Mouse (Mus musculus) MN1 (cell line): ENCODE data around the gene Tspan8.

Source experiments
- DNase-seq: peaks from one replicate; pipeline ENCODE4 v3.0.0-alpha.2; 2016; ENCODE audit warnings: low spot score

Tspan8 gene

DNA sequence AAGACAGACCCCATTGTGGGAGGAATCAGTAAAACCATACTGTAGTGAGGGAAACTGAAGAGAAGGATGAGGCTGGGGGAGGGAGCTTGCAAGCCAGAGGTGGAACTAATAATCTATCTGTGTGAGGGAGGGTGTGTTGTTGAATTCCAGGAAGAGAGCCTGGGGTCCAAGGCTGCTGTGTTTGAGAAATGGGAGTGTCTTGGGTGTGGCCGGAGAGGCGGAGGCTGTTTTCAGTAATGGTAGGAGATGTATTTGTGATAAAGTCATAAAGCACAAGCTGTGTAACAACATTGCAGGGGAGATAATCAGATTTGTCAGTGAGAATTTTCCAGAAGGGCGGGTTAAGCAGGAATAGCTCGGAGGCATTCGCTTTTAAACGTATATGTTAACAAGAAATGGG is 17.4 kb downstream of the Tspan8 start:
- peak; percentile 54 for DNase-seq

DNA sequence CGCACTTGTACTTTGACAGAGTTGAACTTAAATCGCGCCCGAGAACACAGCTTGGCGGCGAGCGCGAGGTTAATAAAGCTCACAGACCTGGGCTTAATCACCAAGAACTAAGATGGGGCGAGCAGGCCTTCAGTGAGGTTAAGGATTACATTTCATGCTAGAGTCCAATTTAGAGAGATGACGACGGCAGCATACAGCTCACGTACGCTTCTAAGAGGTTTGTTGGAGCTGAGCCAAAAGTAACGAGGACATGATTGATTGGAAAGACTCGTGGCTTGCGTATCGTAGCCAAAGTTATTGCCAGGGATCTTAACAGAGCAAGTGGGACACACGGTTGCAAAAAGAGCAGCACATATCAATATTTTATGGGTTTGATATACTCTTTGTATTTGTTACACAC is 30.3 kb downstream of the Tspan8 start:
- peak; percentile 80 for DNase-seq

DNA sequence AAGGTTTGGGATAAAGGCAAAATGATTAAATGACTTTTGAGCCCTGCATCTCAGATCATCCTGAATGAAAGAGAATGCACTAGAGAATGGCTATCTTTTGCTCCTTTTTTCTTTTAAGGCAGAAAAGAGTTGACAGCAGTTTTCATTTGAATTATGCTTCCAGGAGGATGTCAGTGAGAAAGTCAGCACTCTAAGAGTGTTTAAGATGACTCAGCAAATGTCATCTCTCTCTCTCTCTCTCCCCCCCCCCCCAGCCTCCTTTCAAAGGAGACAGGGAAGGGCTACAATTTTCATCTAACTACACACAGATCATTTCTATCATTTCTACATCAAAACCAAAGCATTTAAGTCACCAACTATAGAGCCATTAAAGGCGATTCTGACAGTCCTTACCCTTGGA is 31.9 kb downstream of the Tspan8 start:
- DNase-seq = no peak

DNA sequence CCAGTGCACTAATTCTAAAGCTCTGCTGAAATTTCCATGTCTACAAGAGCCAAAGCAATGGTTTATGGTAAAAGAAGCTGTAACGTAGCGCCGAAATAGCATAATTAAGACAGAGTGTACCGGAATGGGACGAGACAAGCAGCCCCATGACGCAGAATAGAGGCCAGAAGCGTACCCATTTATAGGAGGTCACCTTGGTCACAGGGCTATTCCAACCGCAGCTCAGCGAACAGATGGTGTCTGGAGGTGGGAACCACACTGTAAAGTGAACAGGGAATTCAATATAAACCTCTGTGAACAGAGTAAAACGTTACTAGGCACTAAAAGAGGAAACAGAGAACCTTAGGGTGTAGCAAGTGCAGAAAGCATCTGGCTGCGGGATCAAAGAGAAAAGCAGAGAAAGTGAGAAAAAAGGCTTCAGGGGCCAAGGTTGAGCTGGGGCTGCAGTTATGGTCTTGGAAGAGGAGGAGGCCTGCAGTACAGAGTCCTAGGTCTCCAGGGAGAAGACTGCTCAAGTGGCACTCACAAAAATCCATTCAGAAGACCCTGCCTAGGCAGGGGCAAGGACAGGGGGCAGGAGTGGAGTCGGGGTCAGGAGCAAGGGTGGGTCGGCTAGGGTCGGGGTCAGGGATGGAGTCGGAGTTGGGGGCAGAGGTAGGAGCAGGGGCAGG is 43.7 kb downstream of the Tspan8 start:
- DNase-seq = no peak

DNA sequence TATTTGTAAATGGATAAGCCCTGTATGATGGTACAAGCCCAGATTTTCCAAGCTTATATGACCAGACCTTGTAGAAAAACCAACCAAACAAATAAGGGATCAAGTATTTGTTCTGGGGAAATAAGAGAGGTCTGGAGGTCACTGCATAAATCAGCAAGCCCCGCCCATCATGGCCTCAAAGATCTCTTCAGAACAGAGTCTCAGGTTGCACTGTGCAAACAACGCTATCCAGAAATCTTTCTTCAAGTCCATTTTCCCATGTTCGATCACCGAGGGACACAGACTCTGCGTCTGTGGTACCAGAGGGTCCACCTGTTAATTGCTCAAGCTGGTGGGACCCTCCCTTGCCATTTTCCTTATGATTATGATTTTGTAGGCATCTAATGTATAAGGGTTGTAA is 45.3 kb downstream of the Tspan8 start:
- DNase-seq = no peak

DNA sequence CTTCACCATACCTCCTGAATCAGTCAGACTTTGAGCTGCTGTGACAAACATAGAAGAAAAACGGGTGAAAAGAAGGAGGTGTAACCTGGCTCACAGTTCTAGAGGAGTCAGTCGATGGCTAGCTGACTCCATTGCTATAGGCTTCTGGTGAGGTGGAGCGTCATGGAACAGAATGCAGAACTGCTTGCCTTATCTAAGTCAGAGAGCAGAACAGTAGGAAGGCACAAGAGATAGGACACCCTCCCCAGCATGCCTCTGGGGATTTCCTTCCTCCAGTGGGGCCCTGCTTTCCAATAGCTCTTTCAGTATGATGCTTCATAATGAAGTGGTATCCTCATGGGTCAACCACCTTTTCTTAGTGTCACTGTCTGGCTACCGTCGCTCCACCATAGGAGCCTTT is 66.1 kb downstream of the Tspan8 start:
- no peak for DNase-seq

DNA sequence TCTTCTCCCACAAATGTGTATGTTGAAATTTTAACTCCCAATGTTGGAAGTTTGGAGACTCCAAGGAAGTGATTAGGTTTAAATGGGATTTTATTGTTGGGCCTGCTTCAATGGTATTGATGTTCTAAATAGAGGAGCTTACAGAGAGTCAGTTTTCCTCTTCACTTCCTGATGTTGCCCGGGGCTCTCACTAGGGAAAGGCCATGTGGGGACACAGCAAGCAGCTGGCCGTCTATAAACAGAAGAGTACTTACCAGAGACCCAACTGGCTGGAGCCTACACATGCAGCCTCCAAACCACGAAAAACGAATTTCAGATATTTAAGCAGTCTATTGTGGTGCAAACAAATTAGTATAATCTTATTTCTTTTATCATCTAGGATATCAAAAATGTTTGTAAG is 75.3 kb downstream of the Tspan8 start:
- no peak for DNase-seq

DNA sequence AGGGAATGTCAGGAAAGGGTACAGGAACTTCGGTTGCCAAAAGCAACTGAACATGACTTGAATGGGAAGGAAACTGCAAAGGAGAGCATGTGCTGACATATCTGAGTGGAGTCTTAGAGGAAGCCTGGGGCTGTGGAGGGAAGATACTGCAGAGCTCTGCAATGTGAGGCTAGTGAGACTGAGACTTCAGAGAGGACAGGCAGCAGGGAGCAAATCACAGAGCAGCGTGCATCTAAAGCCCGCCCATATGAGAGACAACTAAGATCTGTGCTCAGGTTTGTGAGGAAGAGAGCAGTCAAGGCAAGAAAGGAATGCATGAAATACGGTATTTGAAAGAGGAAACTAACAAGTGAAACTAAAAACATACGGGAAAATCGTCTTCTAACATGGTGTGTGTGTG is 76.3 kb downstream of the Tspan8 start:
- DNase-seq = no peak

DNA sequence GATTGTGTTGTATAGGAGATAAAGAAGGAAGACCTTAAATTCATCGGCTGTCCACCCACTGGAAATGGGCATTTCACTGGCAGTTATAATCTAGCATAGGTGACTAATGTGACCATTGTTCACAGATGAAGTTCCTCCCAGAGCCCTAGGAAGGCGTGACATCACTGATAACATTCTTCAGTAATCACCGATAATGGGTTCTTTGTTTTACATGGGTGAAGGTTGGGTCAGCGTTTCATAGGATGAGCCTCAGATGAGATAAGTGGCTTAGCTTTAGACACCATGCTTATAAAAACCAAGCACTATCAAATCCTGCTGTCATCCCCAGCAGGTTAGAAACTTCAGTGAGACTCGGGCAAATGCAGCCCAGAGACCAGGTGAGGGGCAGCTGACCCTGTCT is 77.4 kb downstream of the Tspan8 start:
- DNase-seq = no peak

DNA sequence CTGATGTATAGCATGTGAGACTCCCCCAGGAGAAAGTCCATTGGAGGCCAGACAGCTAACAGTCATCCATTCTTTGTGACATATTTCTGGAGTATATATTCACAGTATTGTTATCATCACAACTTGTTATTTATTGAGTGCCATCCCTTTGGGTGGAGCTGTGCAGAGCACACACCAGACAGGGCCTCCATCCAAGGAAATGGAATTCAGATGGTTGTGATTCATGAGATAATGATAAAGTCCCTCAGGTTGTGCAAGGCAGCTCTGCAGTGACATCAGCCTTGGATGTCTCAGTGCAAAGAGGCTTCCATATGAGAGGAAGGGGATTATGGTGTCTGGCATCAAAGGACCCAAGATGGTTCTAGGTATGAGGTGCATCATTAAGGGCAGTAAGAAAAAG is 80.1 kb downstream of the Tspan8 start:
- DNase-seq = peak; percentile 55

DNA sequence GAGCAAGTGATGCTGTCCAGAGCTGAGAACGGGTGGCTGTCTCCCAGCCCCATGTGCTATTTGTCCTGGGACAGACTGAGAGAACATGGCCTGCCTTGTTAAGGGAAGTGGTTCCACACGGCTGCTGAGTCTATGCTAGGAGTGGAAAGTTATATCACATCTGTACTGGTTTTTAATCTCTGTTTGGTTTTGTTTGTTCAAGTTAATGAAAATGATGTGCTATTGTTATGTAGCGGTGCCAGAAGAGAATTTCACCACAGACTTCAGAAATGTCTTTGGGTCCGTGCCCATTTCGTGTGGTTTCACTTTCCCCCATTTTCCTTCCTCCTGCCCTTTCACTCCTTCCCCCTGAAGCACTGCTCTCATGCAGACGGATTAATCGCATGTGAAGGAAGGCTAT is 80.6 kb downstream of the Tspan8 start:
- peak; percentile 46 for DNase-seq
